Mouse (Mus musculus): ENCODE measurements around the gene Hps5. TPM values are rescaled to one million over a fixed set of nuclear protein-coding genes. Genes with fewer than 3 reads are reported as not detected.
A peak's percentile ranks its signal among the peaks of the same experiment; 100 is the strongest.
"Not testable (repeated sequence)": the region's sequence is repeated elsewhere in the genome, so short reads cannot be mapped to it uniquely, and the experiment has no call there.

The Hps5 gene
- total and polyA plus RNA-seq, 2 experiments, result 9.0 to 11.8 TPM

- no peak overlapping the region for H3K4me3 ChIP-seq (ENCODE audit: insufficient read depth, low read depth, low read length)
- H3K27me3 ChIP-seq (ENCODE audit: control insufficient read depth, insufficient read depth, low read length), result no peaks in the 10 kb centered on the region
- TF ChIP-seq POLR2A (IDR thresholded peaks at IDR 0.05; ENCODE audit: extremely low read depth, insufficient read depth, low read length), result no peak
- TF ChIP-seq CTCF (IDR thresholded peaks at IDR 0.05; ENCODE audit: low read depth, low read length), result no peak
- no peaks in the 10 kb centered on the region for H3K79me2 ChIP-seq (ENCODE audit: control insufficient read depth, insufficient read depth, low read length)
- no peak overlapping the region for H3K9ac ChIP-seq (ENCODE audit: low read depth, low read length)
- H3K27ac ChIP-seq (replicated peaks; ENCODE audit: insufficient read depth, low read depth, low read length), result peak overlapping the region; percentile 54
- peaks cover 34% of the 10 kb centered on the region for H3K4me1 ChIP-seq (ENCODE audit: control insufficient read depth, insufficient read depth, low read length)
- 32% methylated on average over 13 of the region's 13 CpGs for WGBS
- H3K36me3 ChIP-seq (ENCODE audit: control insufficient read depth, insufficient read depth, low read length), result no peaks in the 10 kb centered on the region
- DNase-seq (ENCODE audit: extremely low read depth, low read depth, low spot score), result peak; percentile 86
These were observed 35.1 kb upstream of the Hps5 start for GRCm38 (mm10) chr7:46830799-46831590.

- peaks cover 34% of the 10 kb centered on the region for H3K4me1 ChIP-seq (ENCODE audit: control insufficient read depth, insufficient read depth, low read length)
- WGBS, result 29% methylated on average over 12 of the region's 12 CpGs
- H3K27ac ChIP-seq (replicated peaks; ENCODE audit: insufficient read depth, low read depth, low read length), result peak overlapping the region; percentile 54
These were observed 34.0 kb upstream of the Hps5 start for GRCm38 (mm10) chr7:46829911-46830310.

GRCm38 (mm10) chr7:46827803-46828184, 31.9 kb upstream of the Hps5 start:
- Histone ChIP-seq H3K27me3 (ENCODE audit: control insufficient read depth, insufficient read depth, low read length) (no peaks in the 10 kb centered on the region), H3K4me3 (ENCODE audit: insufficient read depth, low read depth, low read length) (no peak overlapping the region), H3K79me2 (ENCODE audit: control insufficient read depth, insufficient read depth, low read length) (no peaks in the 10 kb centered on the region), H3K4me1 (ENCODE audit: control insufficient read depth, insufficient read depth, low read length) (peaks cover 30% of the 10 kb centered on the region), H3K9ac (ENCODE audit: low read depth, low read length) (peak overlapping the region; percentile 18; the same call in 1 of the 2 replicates), H3K36me3 (ENCODE audit: control insufficient read depth, insufficient read depth, low read length) (peaks cover 10% of the 10 kb centered on the region), H3K27ac (replicated peaks; ENCODE audit: insufficient read depth, low read depth, low read length) (no peak overlapping the region)
- WGBS, result 81% methylated on average over 2 of the region's 2 CpGs
- no peak for TF ChIP-seq CTCF (IDR thresholded peaks at IDR 0.05; ENCODE audit: low read depth, low read length)
- TF ChIP-seq POLR2A (IDR thresholded peaks at IDR 0.05; ENCODE audit: extremely low read depth, insufficient read depth, low read length), result no peak
- no peak for DNase-seq (ENCODE audit: extremely low read depth, low read depth, low spot score)

More at GRCm38 (mm10) chr7:46829911-46830310, 34.0 kb upstream of the Hps5 start:
- no peak overlapping the region for H3K4me3 ChIP-seq (ENCODE audit: insufficient read depth, low read depth, low read length)
- no peaks in the 10 kb centered on the region for H3K36me3 ChIP-seq (ENCODE audit: control insufficient read depth, insufficient read depth, low read length)
- TF ChIP-seq CTCF (IDR thresholded peaks at IDR 0.05; ENCODE audit: low read depth, low read length) (no peak), POLR2A (IDR thresholded peaks at IDR 0.05; ENCODE audit: extremely low read depth, insufficient read depth, low read length) (no peak)
- no peaks in the 10 kb centered on the region for H3K27me3 ChIP-seq (ENCODE audit: control insufficient read depth, insufficient read depth, low read length)
- H3K79me2 ChIP-seq (ENCODE audit: control insufficient read depth, insufficient read depth, low read length), result no peaks in the 10 kb centered on the region
- peak; percentile 99 for DNase-seq (ENCODE audit: extremely low read depth, low read depth, low spot score)
- H3K9ac ChIP-seq (ENCODE audit: low read depth, low read length), result no peak overlapping the region

GRCm38 (mm10) chr7:46827046-46827802, 31.4 kb upstream of the Hps5 start:
- peaks cover 15% of the 10 kb centered on the region for H3K36me3 ChIP-seq (ENCODE audit: control insufficient read depth, insufficient read depth, low read length)
- peak overlapping the region; percentile 18; the same call in 1 of the 2 replicates for H3K9ac ChIP-seq (ENCODE audit: low read depth, low read length)
- peak; percentile 72 for DNase-seq (ENCODE audit: extremely low read depth, low read depth, low spot score)
- H3K4me3 ChIP-seq (ENCODE audit: insufficient read depth, low read depth, low read length), result no peak overlapping the region
- no peak overlapping the region for H3K27ac ChIP-seq (replicated peaks; ENCODE audit: insufficient read depth, low read depth, low read length)
- H3K27me3 ChIP-seq (ENCODE audit: control insufficient read depth, insufficient read depth, low read length), result no peaks in the 10 kb centered on the region
- 21% methylated on average over 20 of the region's 20 CpGs for WGBS
- H3K4me1 ChIP-seq (ENCODE audit: control insufficient read depth, insufficient read depth, low read length), result peaks cover 28% of the 10 kb centered on the region
- H3K79me2 ChIP-seq (ENCODE audit: control insufficient read depth, insufficient read depth, low read length), result no peaks in the 10 kb centered on the region
- TF ChIP-seq POLR2A (IDR thresholded peaks at IDR 0.05; ENCODE audit: extremely low read depth, insufficient read depth, low read length) (no peak), CTCF (IDR thresholded peaks at IDR 0.05; ENCODE audit: low read depth, low read length) (no peak)

- not testable (repeated sequence) for H3K4me1 ChIP-seq (ENCODE audit: control insufficient read depth, insufficient read depth, low read length); H3K79me2 ChIP-seq (ENCODE audit: control insufficient read depth, insufficient read depth, low read length); H3K27me3 ChIP-seq (ENCODE audit: control insufficient read depth, insufficient read depth, low read length); H3K4me3 ChIP-seq (ENCODE audit: insufficient read depth, low read depth, low read length)
- peak; percentile 84 for DNase-seq (ENCODE audit: extremely low read depth, low read depth, low spot score)
- 24% methylated on average over 15 of the region's 15 CpGs for WGBS
- Histone ChIP-seq H3K27ac (replicated peaks; ENCODE audit: insufficient read depth, low read depth, low read length) (peak overlapping the region; percentile 62), H3K36me3 (ENCODE audit: control insufficient read depth, insufficient read depth, low read length) (peaks cover 46% of the 10 kb centered on the region), H3K9ac (ENCODE audit: low read depth, low read length) (peak overlapping the region; percentile 35; the same call in 1 of the 2 replicates)
These were observed 25.2 kb upstream of the Hps5 start for GRCm38 (mm10) chr7:46820876-46821632.
